12 mouse cellular contexts compared by ENCODE assay signal in genomic region chr15:31976461-31976860, GRCm38 (mm10).
"Had no signal": no experiment of that assay in that cellular context is flagged by ENCODE, and none has a peak within 500 bp of the region (broad histone marks: within the 10 kb centered on the region; RNA-seq: fewer than 3 reads in every experiment).

No protein-coding gene starts in this region.

- H3K9me3 ChIP-seq: kidney, embryonic 15.5 days; limb, embryonic 13.5 days; liver, embryonic 15.5 days; midbrain, embryonic 13.5 days; stomach, embryonic 15.5 days had no signal

- ATAC-seq: midbrain, embryonic 13.5 days had no signal

- H3K27me3 ChIP-seq: kidney, embryonic 15.5 days; liver, embryonic 15.5 days; midbrain, embryonic 13.5 days; stomach, embryonic 15.5 days had no signal

- H3K36me3 ChIP-seq: kidney, embryonic 15.5 days; limb, embryonic 13.5 days; liver, embryonic 15.5 days; midbrain, embryonic 13.5 days; stomach, embryonic 15.5 days had no signal

- H3K9ac ChIP-seq: kidney, embryonic 15.5 days; limb, embryonic 13.5 days; liver, embryonic 15.5 days; midbrain, embryonic 13.5 days; stomach, embryonic 15.5 days had no signal

- H3K4me2 ChIP-seq: kidney, embryonic 15.5 days; limb, embryonic 13.5 days; liver, embryonic 11.5 days; liver, embryonic 15.5 days; midbrain, embryonic 13.5 days; stomach, embryonic 15.5 days had no signal

- H3K4me1 ChIP-seq: liver, embryonic 15.5 days; midbrain, embryonic 13.5 days; stomach, embryonic 15.5 days had no signal

- H3K4me3 ChIP-seq: kidney, embryonic 15.5 days; limb, embryonic 13.5 days; liver, embryonic 15.5 days; midbrain, embryonic 13.5 days; stomach, embryonic 15.5 days had no signal

- DNase-seq: kidney, adult 2 months; kidney, postnatal 14 days; layer of hippocampus, adult 9-11 months; right cerebral cortex, postnatal 14 days; thymus, adult 2 months; thymus, postnatal 25 days had no signal

- H3K27ac ChIP-seq: kidney, embryonic 15.5 days; limb, embryonic 13.5 days; liver, embryonic 15.5 days; midbrain, embryonic 13.5 days; stomach, embryonic 15.5 days had no signal
